Mouse (Mus musculus) ES-E14 (cell line): ENCODE data around the gene Abca8b.

Experiments
- CHD2 ChIP-seq: IDR thresholded peaks from 2 replicates; pipeline ENCODE4 v1.6.1; 2014; ENCODE audit warnings: mild to moderate bottlenecking, low read depth, low read length, inconsistent platforms
- HCFC1 ChIP-seq: IDR thresholded peaks from 2 replicates; pipeline ENCODE4 v1.6.1; 2012; ENCODE audit warnings: low read length, inconsistent platforms, borderline replicate concordance; ENCODE audit not compliant: insufficient read depth
- MAFK ChIP-seq: IDR thresholded peaks from 2 replicates; pipeline ENCODE4 v1.6.1; 2014; ENCODE audit warnings: mild to moderate bottlenecking, low read depth, low read length, inconsistent platforms; ENCODE audit not compliant: insufficient read depth

GRCm38 (mm10) chr11:110010836-110011546 is 15.3 kb upstream of the Abca8b start:
- no peak for TF ChIP-seq CHD2
- TF ChIP-seq HCFC1 = no peak
- TF ChIP-seq MAFK = no peak
